Mouse (Mus musculus) midbrain, embryonic 15.5 days (tissue): Measurements from ENCODE around the gene Fggy. TPM values are rescaled to one million over a fixed set of nuclear protein-coding genes. Genes with fewer than 3 reads are reported as not detected.

Source experiments
- ATAC-seq: fragments of 200-750 bp; cut with Nextera tagmentation; replicated peaks from 2 replicates; pipeline ENCODE4 v1.8.0; 2017; ENCODE audit warnings: moderate TSS enrichment
- H3K27ac ChIP-seq: fragments of 300-500 bp; sonication (generic); 2 replicates; pipeline ENCODE4 v1.5.1; 2015; ENCODE audit warnings: mild to moderate bottlenecking, inconsistent platforms
- H3K27me3 ChIP-seq: fragments of 300-500 bp; sonication (generic); replicated peaks from 2 replicates; pipeline ENCODE4 v1.6.1; 2015; ENCODE audit warnings: inconsistent platforms
- H3K36me3 ChIP-seq: fragments of 300-500 bp; sonication (generic); replicated peaks from 2 replicates; pipeline ENCODE4 v1.6.1; 2015; ENCODE audit warnings: inconsistent platforms
- H3K4me1 ChIP-seq: fragments of 300-500 bp; sonication (generic); 2 replicates; pipeline ENCODE4 v1.6.1; 2015; ENCODE audit warnings: inconsistent platforms
- H3K4me2 ChIP-seq: fragments of 300-500 bp; sonication (generic); 2 replicates; pipeline ENCODE4 v1.6.1; 2015; ENCODE audit warnings: inconsistent platforms, mild to moderate bottlenecking, moderate library complexity
- H3K4me3 ChIP-seq: fragments of 300-500 bp; sonication (generic); 2 replicates; pipeline ENCODE4 v1.5.1; 2015; ENCODE audit warnings: mild to moderate bottlenecking, inconsistent platforms
- H3K9ac ChIP-seq: fragments of 300-500 bp; sonication (generic); 2 replicates; pipeline ENCODE4 v1.6.1; 2015; ENCODE audit warnings: mild to moderate bottlenecking, inconsistent platforms
- H3K9me3 ChIP-seq: fragments of 300-500 bp; sonication (generic); 2 replicates; pipeline ENCODE4 v1.6.1; 2016; ENCODE audit warnings: inconsistent platforms
- WGBS: fragments of 180-500 bp; shearing (Covaris S2); methylation state at CpG from one replicate; pipeline ENCODE4 v1.1.7; 2015; ENCODE audit warnings: mixed read lengths; 5-methylcytosine and 5-hydroxymethylcytosine counted together
- polyA plus RNA-seq: library from polyadenylated mRNA; unstranded; fragments of >200 nt; fragmentation: Nextera tagmentation; extraction: Ambion mirVana; gene quantifications from 2 replicates; pipeline ENCODE4 v1.2.1, GENCODE M21; 2015

Gene Fggy
- polyA plus RNA-seq, 1 experiment from 2014 or later, result 7.8 TPM

GRCm38 (mm10) chr4:95862276-95862675 lies 305.0 kb downstream of the Fggy start:
- Histone ChIP-seq H3K36me3 (no peaks in the 10 kb centered on the region), H3K4me1 (no peaks in the 10 kb centered on the region), H3K27me3 (no peaks in the 10 kb centered on the region), H3K4me3 (no peak overlapping the region), H3K4me2 (no peak overlapping the region), H3K9me3 (no peaks in the 10 kb centered on the region), H3K27ac (no peak overlapping the region), H3K9ac (no peak overlapping the region)
- ATAC-seq, result no peak
- WGBS, result 85% methylated on average over 7 of the region's 7 CpGs

GRCm38 (mm10) chr4:95862781-95863499 lies 305.6 kb downstream of the Fggy start:
- Histone ChIP-seq H3K27me3 (no peaks in the 10 kb centered on the region), H3K4me2 (no peak overlapping the region), H3K36me3 (no peaks in the 10 kb centered on the region), H3K4me1 (no peaks in the 10 kb centered on the region), H3K9ac (no peak overlapping the region), H3K27ac (no peak overlapping the region), H3K9me3 (no peaks in the 10 kb centered on the region), H3K4me3 (no peak overlapping the region)
- peak; percentile 60; the same call in 1 of the 2 replicates for ATAC-seq
- 70% methylated on average over 6 of the region's 6 CpGs for WGBS

GRCm38 (mm10) chr4:95863500-95863803 lies 306.1 kb downstream of the Fggy start:
- H3K4me3 ChIP-seq, result no peak overlapping the region
- no peaks in the 10 kb centered on the region for H3K36me3 ChIP-seq
- no peak overlapping the region for H3K27ac ChIP-seq
- no peaks in the 10 kb centered on the region for H3K4me1 ChIP-seq
- no peak overlapping the region for H3K9ac ChIP-seq
- 92% methylated on average over 3 of the region's 3 CpGs for WGBS
- H3K27me3 ChIP-seq, result no peaks in the 10 kb centered on the region
- no peak overlapping the region for H3K4me2 ChIP-seq
- no peak for ATAC-seq
- H3K9me3 ChIP-seq, result no peaks in the 10 kb centered on the region

- no peak overlapping the region for H3K27ac ChIP-seq
- H3K9me3 ChIP-seq, result no peaks in the 10 kb centered on the region
- H3K36me3 ChIP-seq, result no peaks in the 10 kb centered on the region
- H3K4me2 ChIP-seq, result no peak overlapping the region
- no peak for ATAC-seq
- no peak overlapping the region for H3K9ac ChIP-seq
- no peaks in the 10 kb centered on the region for H3K4me1 ChIP-seq
- H3K27me3 ChIP-seq, result no peaks in the 10 kb centered on the region
- WGBS, result 73% methylated on average over 5 of the region's 5 CpGs
- no peak overlapping the region for H3K4me3 ChIP-seq
These were observed 307.9 kb downstream of the Fggy start for GRCm38 (mm10) chr4:95865251-95865650.

- no peak for ATAC-seq
- 67% methylated on average over 3 of the region's 3 CpGs for WGBS
- no peak overlapping the region for H3K4me3 ChIP-seq
- no peaks in the 10 kb centered on the region for H3K4me1 ChIP-seq
- H3K4me2 ChIP-seq, result no peak overlapping the region
- no peaks in the 10 kb centered on the region for H3K9me3 ChIP-seq
- no peak overlapping the region for H3K9ac ChIP-seq
- no peak overlapping the region for H3K27ac ChIP-seq
- no peaks in the 10 kb centered on the region for H3K36me3 ChIP-seq
- no peaks in the 10 kb centered on the region for H3K27me3 ChIP-seq
These were observed 308.6 kb downstream of the Fggy start for GRCm38 (mm10) chr4:95865882-95866281.

GRCm38 (mm10) chr4:95867103-95867502 lies 309.8 kb downstream of the Fggy start:
- no peaks in the 10 kb centered on the region for H3K9me3 ChIP-seq
- H3K4me1 ChIP-seq, result no peaks in the 10 kb centered on the region
- no peak overlapping the region for H3K9ac ChIP-seq
- 94% methylated on average over 3 of the region's 3 CpGs for WGBS
- ATAC-seq, result no peak
- H3K4me2 ChIP-seq, result no peak overlapping the region
- no peaks in the 10 kb centered on the region for H3K27me3 ChIP-seq
- H3K36me3 ChIP-seq, result no peaks in the 10 kb centered on the region
- H3K27ac ChIP-seq, result no peak overlapping the region
- H3K4me3 ChIP-seq, result no peak overlapping the region

- WGBS, result 82% methylated on average over 6 of the region's 6 CpGs
- no peaks in the 10 kb centered on the region for H3K9me3 ChIP-seq
- no peaks in the 10 kb centered on the region for H3K36me3 ChIP-seq
- no peak overlapping the region for H3K27ac ChIP-seq
- no peaks in the 10 kb centered on the region for H3K27me3 ChIP-seq
- no peak overlapping the region for H3K9ac ChIP-seq
- H3K4me3 ChIP-seq, result no peak overlapping the region
- no peaks in the 10 kb centered on the region for H3K4me1 ChIP-seq
- no peak for ATAC-seq
- no peak overlapping the region for H3K4me2 ChIP-seq
These were observed 311.0 kb downstream of the Fggy start for GRCm38 (mm10) chr4:95868348-95868747.

GRCm38 (mm10) chr4:95871216-95871881 lies 314.0 kb downstream of the Fggy start:
- no peak overlapping the region for H3K4me3 ChIP-seq
- H3K27ac ChIP-seq, result no peak overlapping the region
- H3K36me3 ChIP-seq, result no peaks in the 10 kb centered on the region
- H3K9ac ChIP-seq, result no peak overlapping the region
- 31% methylated on average over 6 of the region's 6 CpGs for WGBS
- no peaks in the 10 kb centered on the region for H3K4me1 ChIP-seq
- H3K9me3 ChIP-seq, result no peaks in the 10 kb centered on the region
- peak; percentile 70 for ATAC-seq
- H3K4me2 ChIP-seq, result no peak overlapping the region
- no peaks in the 10 kb centered on the region for H3K27me3 ChIP-seq

GRCm38 (mm10) chr4:95875896-95876295 lies 318.6 kb downstream of the Fggy start:
- H3K9me3 ChIP-seq, result no peaks in the 10 kb centered on the region
- H3K4me2 ChIP-seq, result no peak overlapping the region
- no peak overlapping the region for H3K27ac ChIP-seq
- H3K4me3 ChIP-seq, result no peak overlapping the region
- no peaks in the 10 kb centered on the region for H3K36me3 ChIP-seq
- H3K4me1 ChIP-seq, result no peaks in the 10 kb centered on the region
- 88% methylated on average over 4 of the region's 4 CpGs for WGBS
- no peak for ATAC-seq
- no peaks in the 10 kb centered on the region for H3K27me3 ChIP-seq
- H3K9ac ChIP-seq, result no peak overlapping the region

- Histone ChIP-seq H3K4me1 (no peaks in the 10 kb centered on the region), H3K9me3 (no peaks in the 10 kb centered on the region), H3K4me2 (no peak overlapping the region), H3K27me3 (no peaks in the 10 kb centered on the region), H3K4me3 (no peak overlapping the region), H3K27ac (no peak overlapping the region), H3K9ac (no peak overlapping the region), H3K36me3 (no peaks in the 10 kb centered on the region)
- ATAC-seq, result no peak
- WGBS, result 93% methylated on average over 4 of the region's 4 CpGs
These were observed 320.1 kb downstream of the Fggy start for GRCm38 (mm10) chr4:95877436-95877835.

- Histone ChIP-seq H3K9ac (no peak overlapping the region), H3K4me3 (no peak overlapping the region), H3K9me3 (no peaks in the 10 kb centered on the region), H3K27me3 (no peaks in the 10 kb centered on the region), H3K27ac (no peak overlapping the region), H3K36me3 (no peaks in the 10 kb centered on the region), H3K4me2 (no peak overlapping the region), H3K4me1 (no peaks in the 10 kb centered on the region)
- 56% methylated on average over 4 of the region's 4 CpGs for whole genome bisulfite sequencing
- no peak for ATAC-seq
These were observed 324.5 kb downstream of the Fggy start for GRCm38 (mm10) chr4:95881751-95882350.

- WGBS, result 83% methylated on average over 4 of the region's 4 CpGs
- H3K4me3 ChIP-seq, result no peak overlapping the region
- H3K4me2 ChIP-seq, result no peak overlapping the region
- no peaks in the 10 kb centered on the region for H3K27me3 ChIP-seq
- ATAC-seq, result no peak
- no peak overlapping the region for H3K27ac ChIP-seq
- H3K4me1 ChIP-seq, result no peaks in the 10 kb centered on the region
- no peaks in the 10 kb centered on the region for H3K9me3 ChIP-seq
- H3K9ac ChIP-seq, result no peak overlapping the region
- no peaks in the 10 kb centered on the region for H3K36me3 ChIP-seq
These were observed 327.2 kb downstream of the Fggy start for GRCm38 (mm10) chr4:95884184-95885145.
